Mouse (Mus musculus) hindbrain, postnatal 0 days (tissue): ENCODE results near the gene Tars2. TPM values are rescaled to one million over a fixed set of nuclear protein-coding genes. Genes with fewer than 3 reads are reported as not detected.
"Not testable (repeated sequence)": the region's sequence is repeated elsewhere in the genome, so short reads cannot be mapped to it uniquely, and the experiment has no call there.

Experiments
- ATAC-seq: fragments of 200-750 bp; cut with Nextera tagmentation; 2 replicates; pipeline ENCODE4 v1.8.0; 2017; ENCODE audit warnings: mild to moderate bottlenecking, moderate TSS enrichment, moderate library complexity
- DNase-seq: peaks from one replicate; pipeline ENCODE4 v3.0.0-alpha.2; 2015; ENCODE audit warnings: low spot score
- H3K27ac ChIP-seq: fragments of 300-500 bp; sonication (generic); 2 replicates; pipeline ENCODE4 v1.5.1; 2014; ENCODE audit warnings: mild to moderate bottlenecking
- H3K27me3 ChIP-seq: fragments of 300-500 bp; sonication (generic); 2 replicates; pipeline ENCODE4 v1.6.1; 2014; ENCODE audit warnings: low read length, mixed read lengths; ENCODE audit not compliant: insufficient read depth
- H3K36me3 ChIP-seq: fragments of 300-500 bp; sonication (generic); 2 replicates; pipeline ENCODE4 v1.6.1; 2014; ENCODE audit warnings: low read length, mixed read lengths; ENCODE audit not compliant: insufficient read depth
- H3K4me1 ChIP-seq: fragments of 300-500 bp; sonication (generic); 2 replicates; pipeline ENCODE4 v1.6.1; 2014; ENCODE audit warnings: antibody characterized with exemption, low read length, mixed read lengths; ENCODE audit not compliant: insufficient read depth
- H3K4me2 ChIP-seq: fragments of 300-500 bp; sonication (generic); 2 replicates; pipeline ENCODE4 v1.6.1; 2014; ENCODE audit warnings: low read depth, mild to moderate bottlenecking, low read length, moderate library complexity, mixed read lengths
- H3K4me3 ChIP-seq: fragments of 300-500 bp; sonication (generic); 2 replicates; pipeline ENCODE4 v1.5.1; 2014; ENCODE audit warnings: low read length
- H3K9ac ChIP-seq: fragments of 300-500 bp; sonication (generic); replicated peaks from 2 replicates; pipeline ENCODE4 v1.6.1; 2014; ENCODE audit warnings: mild to moderate bottlenecking, low read length, moderate library complexity, mixed read lengths
- H3K9me3 ChIP-seq: fragments of 300-500 bp; sonication (generic); 2 replicates; pipeline ENCODE4 v1.6.1; 2016; ENCODE audit warnings: low read length, mixed read lengths
- CTCF ChIP-seq: IDR thresholded peaks from 2 replicates; pipeline ENCODE4 v1.5.1; 2016; ENCODE audit warnings: antibody characterized with exemption, control low read depth, low read depth
- WGBS: fragments of 180-500 bp; shearing (Covaris S2); extraction: QIAGEN DNeasy Blood & Tissue Kit; methylation state at CpG from one replicate; pipeline ENCODE4 v1.1.7; 2014; 5-methylcytosine and 5-hydroxymethylcytosine counted together
- polyA plus RNA-seq: library from polyadenylated mRNA; unstranded; fragments of >200 nt; fragmentation: Nextera tagmentation; extraction: Ambion mirVana; gene quantifications from 2 replicates; pipeline ENCODE4 v1.2.1, GENCODE M21; 2015
- total RNA-seq: library from RNA; depleted of rRNA; stranded (reverse); fragments of >200 nt; gene quantifications from 2 replicates; pipeline ENCODE4 v1.2.3, GENCODE M21; 2014; rRNA removed

The Tars2 gene
- 32.8 and 40.3 TPM in 2 replicates for total RNA-seq
- 39.5 and 40.9 TPM in 2 replicates for polyA plus RNA-seq

DNA sequence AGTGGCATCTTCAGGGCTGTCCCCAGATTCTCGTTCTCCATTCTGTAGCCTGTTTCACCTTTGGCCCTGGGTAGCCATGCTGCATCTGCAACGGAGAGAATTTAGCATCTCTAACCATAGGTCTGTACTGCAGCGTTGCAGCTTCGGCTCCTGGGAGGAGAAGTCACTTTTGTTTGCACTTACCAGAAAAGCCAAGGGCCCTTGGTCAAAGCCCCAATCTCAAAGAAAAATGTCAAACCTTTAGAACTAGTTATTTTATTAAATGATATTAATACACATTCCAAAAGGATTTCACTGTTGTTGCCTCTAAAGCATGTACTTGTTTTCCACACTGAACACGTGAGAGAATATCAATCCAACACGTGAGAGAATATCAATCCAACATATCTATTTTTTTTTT is at the start of gene Tars2:
Gene Tars2 (minus strand): TSS at position 101 of the 400 bp plus-strand sequence.
- no peak for TF ChIP-seq CTCF
- no peak for ATAC-seq
- Histone ChIP-seq H3K4me3 (no peak within 1 kb of the TSS), H3K27ac (no peak within 1 kb of the TSS), H3K36me3 (peaks cover 16% of the 10 kb centered on the region), H3K4me2 (no peak within 1 kb of the TSS), H3K27me3 (no peaks in the 10 kb centered on the region), H3K9ac (no peak within 1 kb of the TSS), H3K9me3 (no peaks in the 10 kb centered on the region), H3K4me1 (no peaks in the 10 kb centered on the region)
- 87% methylated on average over 6 of the region's 6 CpGs for WGBS
- DNase-seq = no peak

DNA sequence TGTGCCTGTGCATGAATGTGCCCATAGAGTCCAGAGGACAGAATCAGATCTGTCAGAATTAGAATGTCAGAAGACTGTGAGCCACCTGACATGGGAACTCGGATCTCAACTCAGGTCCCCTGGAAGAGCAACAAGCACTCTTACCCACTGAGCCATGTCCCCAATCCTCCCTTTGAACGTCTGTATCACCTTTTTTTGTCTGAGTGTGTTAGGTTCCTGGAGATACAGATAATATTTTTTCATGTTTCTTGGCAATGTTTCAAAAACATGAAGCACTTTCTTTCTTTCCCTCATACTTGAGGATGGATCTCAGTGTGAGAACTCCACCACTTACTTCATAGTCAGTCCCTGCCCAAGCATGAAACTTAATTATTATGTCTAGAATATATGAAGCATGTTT is 48.4 kb upstream of the Tars2 start:
- Histone ChIP-seq H3K4me2 (no peak overlapping the region), H3K4me3 (no peak overlapping the region), H3K36me3 (no peaks in the 10 kb centered on the region; the same call in 1 of the 2 replicates), H3K9me3 (no peaks in the 10 kb centered on the region), H3K9ac (no peak overlapping the region), H3K4me1 (no peaks in the 10 kb centered on the region), H3K27me3 (no peaks in the 10 kb centered on the region), H3K27ac (no peak overlapping the region)
- no peak for ATAC-seq
- TF ChIP-seq CTCF = no peak
- no peak for DNase-seq
- WGBS = 66% methylated on average over 2 of the region's 2 CpGs

DNA sequence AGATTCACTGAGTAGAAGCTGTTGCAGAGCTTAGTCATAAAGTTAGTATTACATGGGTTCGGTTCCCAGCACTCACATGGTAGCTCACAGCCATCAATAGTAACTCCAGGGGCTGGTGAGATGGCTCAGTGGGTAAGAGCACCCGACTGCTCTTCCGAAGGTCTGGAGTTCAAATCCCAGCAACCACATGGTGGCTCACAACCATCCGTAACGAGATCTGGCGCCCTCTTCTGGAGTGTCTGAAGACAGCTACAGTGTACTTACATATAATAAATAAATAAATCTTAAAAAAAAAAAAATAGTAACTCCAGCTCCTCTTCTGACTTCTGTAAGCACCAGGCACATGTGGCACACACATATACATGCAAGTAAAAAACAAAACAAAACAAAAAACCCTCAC is 47.6 kb upstream of the Tars2 start:
- ATAC-seq, H3K9ac ChIP-seq, H3K9me3 ChIP-seq, H3K4me2 ChIP-seq, H3K4me3 ChIP-seq, H3K4me1 ChIP-seq, H3K36me3 ChIP-seq, H3K27me3 ChIP-seq, H3K27ac ChIP-seq, DNase-seq: not testable (repeated sequence)
- WGBS = 100% methylated on average over 3 of the region's 6 CpGs

DNA sequence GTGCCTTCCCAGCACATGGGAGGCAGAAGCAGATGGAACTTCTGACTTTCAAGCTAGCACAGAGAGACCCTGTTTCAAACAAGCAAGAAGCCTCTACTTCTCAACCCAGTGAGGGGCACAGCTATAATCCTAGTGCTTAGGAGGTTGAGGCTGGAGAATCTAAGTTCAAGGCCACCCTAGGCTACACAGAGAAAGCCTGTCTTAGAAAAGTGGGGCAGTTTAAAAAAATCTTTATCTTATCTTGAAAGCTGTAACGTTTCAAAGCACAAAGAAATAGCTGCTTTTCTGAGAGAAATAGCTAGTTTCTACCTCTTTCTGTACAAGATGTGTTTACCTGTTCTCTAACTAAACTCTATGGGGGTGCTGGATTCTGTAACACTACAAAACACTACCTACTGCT is 46.7 kb upstream of the Tars2 start:
- DNase-seq (no peak), ATAC-seq (no peak)
- H3K36me3 ChIP-seq = no peaks in the 10 kb centered on the region; the same call in 1 of the 2 replicates
- H3K4me3 ChIP-seq = no peak overlapping the region
- no peak for TF ChIP-seq CTCF
- H3K27ac ChIP-seq = no peak overlapping the region
- H3K9me3 ChIP-seq = no peaks in the 10 kb centered on the region
- no peak overlapping the region for H3K9ac ChIP-seq
- no peaks in the 10 kb centered on the region for H3K4me1 ChIP-seq
- no peak overlapping the region for H3K4me2 ChIP-seq
- WGBS = 86% methylated on average over 1 of the region's 1 CpGs
- no peaks in the 10 kb centered on the region for H3K27me3 ChIP-seq

DNA sequence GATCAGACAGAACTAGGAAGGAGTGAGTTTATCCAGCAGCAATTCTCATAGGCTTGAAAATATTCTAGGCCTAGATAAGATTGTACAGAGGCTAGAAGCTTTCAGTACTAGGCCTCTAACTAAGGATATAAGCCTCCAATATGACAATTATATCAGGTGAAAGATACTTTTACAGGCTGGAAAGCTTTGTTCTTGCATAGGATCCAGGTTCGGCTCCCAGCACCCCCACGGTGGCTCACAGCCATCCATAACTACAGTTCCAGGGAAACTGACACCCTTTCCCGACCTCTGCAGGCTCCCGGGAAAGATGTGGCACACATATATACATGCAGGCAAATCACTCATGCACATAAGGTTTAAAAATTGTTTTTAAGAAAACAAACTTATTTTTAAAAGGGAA is 43.8 kb upstream of the Tars2 start:
- WGBS = 99% methylated on average over 4 of the region's 4 CpGs
- Histone ChIP-seq H3K4me3 (no peak overlapping the region), H3K27ac (no peak overlapping the region), H3K36me3 (no peaks in the 10 kb centered on the region; the same call in 1 of the 2 replicates), H3K4me2 (no peak overlapping the region), H3K4me1 (no peaks in the 10 kb centered on the region), H3K9me3 (no peaks in the 10 kb centered on the region), H3K27me3 (no peaks in the 10 kb centered on the region), H3K9ac (no peak overlapping the region)
- no peak for TF ChIP-seq CTCF
- DNase-seq = no peak
- ATAC-seq = no peak

DNA sequence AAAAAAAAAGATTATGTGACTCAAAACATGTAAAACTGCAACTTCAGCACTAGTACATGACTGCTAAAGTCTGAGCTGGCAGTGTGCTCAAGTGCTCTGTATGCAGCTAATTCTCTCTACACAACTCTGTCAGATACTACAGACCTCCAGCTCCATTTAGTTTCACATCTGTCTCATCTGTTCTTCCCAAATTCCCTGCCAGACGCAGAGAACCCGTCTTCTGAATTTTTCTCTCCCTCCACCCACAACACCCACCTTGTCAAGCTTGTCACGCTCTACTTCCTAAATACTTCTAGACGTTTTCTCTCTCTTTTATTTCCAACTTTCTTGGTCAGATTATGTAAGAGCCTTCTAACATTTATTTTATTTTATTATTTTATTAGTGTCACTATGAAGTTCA is 38.8 kb upstream of the Tars2 start:
- no peak overlapping the region for H3K4me3 ChIP-seq
- WGBS = 87% methylated on average over 4 of the region's 4 CpGs
- DNase-seq = no peak
- no peak overlapping the region for H3K27ac ChIP-seq
- H3K27me3 ChIP-seq = no peaks in the 10 kb centered on the region
- TF ChIP-seq CTCF = no peak
- no peaks in the 10 kb centered on the region for H3K36me3 ChIP-seq
- H3K9ac ChIP-seq = no peak overlapping the region
- H3K4me1 ChIP-seq = no peaks in the 10 kb centered on the region
- no peak overlapping the region for H3K4me2 ChIP-seq
- H3K9me3 ChIP-seq = no peaks in the 10 kb centered on the region
- no peak for ATAC-seq

DNA sequence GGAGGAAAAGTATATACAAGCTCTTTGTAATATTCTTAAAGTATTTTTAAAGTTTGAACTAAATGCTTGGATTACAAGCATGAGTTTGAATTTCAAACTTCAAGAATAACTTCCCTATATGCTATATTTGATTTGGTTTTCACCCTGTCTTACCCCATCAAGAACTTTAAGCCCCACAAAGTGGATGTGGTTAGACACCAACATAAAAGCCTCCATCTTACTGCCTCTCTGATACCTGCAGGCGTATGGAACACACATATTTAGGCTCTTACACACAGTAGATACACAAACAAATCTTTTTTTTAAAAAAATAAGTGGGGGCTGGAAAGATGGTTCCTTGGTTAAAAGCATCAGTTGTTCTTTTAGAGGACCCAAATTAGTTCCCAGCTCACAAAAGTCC is 34.3 kb upstream of the Tars2 start:
- Histone ChIP-seq H3K27ac (no peak overlapping the region), H3K4me1 (no peaks in the 10 kb centered on the region), H3K27me3 (no peaks in the 10 kb centered on the region), H3K4me3 (no peak overlapping the region), H3K36me3 (no peaks in the 10 kb centered on the region), H3K4me2 (no peak overlapping the region), H3K9me3 (no peaks in the 10 kb centered on the region), H3K9ac (no peak overlapping the region)
- no peak for TF ChIP-seq CTCF
- 89% methylated on average over 1 of the region's 1 CpGs for WGBS
- ATAC-seq (no peak), DNase-seq (no peak)
